Mouse (Mus musculus): ENCODE measurements around the gene Igf1.

Gene Igf1

DNA sequence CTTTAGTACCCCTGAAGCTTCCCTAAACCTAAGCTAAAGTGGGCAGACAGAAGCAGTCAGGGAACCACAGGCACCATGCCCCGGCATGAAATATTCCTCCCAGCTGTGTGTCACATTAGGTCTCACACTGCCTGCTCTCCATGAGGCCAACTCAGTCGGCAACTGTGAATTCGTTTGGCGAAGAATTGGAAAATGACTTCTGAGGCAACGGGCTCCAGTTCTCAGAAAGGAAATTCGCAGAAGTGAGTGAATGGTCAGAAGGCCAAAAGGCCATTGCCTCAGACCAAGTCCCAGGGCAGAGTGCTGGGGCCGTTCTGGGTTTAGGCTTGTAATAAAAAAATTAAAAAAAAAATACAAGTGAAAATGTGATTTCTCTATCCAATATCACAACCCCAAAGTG lies 43.9 kb downstream of the Igf1 start:
- DNase-seq, result no peak

DNA sequence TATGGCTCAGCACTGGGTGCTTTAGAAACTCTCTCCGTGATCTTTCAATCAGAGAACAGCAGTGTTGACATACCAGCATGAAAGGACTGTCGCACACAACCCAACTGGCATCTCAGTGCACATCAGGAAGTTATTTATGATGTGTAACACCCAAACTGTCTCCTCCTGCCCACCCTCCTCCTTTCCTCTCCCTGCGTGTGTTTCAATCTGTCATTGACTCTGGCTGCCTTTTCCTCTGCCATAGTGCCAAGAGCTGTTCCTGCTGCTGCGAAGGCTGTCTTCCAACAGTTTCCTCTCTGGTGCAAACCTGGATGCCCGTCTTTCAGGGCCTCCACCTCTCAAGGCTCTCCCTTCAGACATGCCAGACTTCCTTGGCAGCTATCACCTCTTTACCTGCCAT lies 46.3 kb downstream of the Igf1 start:
- DNase-seq, result no peak

DNA sequence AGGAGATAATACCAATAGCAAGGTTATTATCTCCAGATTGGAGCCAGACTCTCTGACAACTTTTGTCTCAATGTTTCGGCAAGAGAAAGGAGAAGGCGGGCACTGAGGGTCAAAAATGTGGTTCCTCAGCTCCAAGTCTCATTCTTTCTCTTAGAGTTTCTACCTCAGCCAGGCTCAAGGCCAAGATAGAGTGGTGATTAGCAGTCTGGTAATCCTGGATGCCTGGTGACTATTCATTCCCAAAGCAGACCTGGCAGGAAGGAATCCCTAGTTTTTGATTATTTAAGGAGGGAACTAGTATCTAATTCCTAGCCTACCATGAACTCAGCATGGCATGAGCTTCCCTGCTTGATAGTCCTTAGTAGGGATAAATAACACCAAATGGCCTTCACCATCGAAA lies 47.0 kb downstream of the Igf1 start:
- DNase-seq, result no peak

DNA sequence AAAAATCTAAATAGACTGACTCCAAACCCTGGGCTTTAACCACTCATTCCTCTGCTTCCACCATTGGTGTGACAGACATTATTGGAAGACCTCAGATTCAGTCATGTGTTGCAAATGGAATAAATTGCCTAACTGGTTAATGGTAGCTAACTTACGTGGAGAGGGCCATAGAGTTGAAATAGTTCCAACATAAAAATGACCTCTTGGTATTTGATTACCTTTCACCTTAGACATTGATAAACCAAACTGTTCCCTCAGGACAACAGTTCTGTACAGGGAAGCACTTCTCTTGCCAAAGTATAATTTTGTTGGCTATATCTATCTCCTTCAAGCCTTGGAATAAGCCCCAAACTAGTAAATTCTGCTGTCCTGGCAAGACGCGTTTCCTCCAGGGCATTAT lies 48.1 kb downstream of the Igf1 start:
- no peak for DNase-seq

DNA sequence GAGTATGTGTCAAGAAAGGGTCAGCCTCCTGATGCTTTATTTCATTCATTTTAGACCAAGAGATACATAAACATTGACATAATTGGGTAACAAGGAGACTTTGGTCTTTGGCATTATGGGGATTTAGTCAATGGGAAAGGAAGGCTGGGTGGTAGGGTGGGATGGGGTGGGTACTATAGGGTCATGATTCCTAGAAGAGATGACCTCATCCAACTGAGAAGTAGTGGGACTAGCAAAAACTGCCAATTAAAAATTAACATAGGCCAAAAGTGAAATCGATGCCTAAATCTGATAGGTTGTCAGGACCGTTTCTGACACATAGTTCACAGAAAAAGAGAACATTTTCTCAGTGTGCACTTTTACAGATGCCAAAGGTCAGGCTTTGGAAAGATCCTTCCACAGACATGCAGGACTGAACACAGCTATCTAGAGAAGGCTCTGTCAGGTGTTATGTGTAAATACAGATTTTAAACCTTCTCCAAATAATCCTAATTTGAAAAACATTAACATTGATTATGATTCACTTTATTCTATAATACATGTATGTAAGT lies 48.8 kb downstream of the Igf1 start:
- no peak for DNase-seq

DNA sequence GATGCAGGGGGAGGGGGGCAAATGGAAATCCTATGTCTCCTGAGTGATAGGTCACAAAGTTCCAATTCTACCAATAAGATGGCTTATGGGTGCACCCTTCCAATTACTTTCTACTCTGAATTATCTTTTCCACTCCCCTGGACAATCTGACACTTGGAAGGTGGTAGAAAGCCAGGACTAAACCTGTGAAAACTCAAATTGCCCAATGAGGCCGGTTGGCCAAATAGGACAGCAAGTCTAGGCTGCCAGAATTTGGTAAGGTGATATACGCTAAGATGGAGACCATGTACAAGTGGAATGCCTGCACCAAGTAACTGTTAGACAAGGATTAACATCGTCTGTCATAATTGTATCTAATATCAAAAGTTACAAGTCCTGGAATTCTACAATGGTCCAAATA lies 55.8 kb downstream of the Igf1 start:
- no peak for DNase-seq

DNA sequence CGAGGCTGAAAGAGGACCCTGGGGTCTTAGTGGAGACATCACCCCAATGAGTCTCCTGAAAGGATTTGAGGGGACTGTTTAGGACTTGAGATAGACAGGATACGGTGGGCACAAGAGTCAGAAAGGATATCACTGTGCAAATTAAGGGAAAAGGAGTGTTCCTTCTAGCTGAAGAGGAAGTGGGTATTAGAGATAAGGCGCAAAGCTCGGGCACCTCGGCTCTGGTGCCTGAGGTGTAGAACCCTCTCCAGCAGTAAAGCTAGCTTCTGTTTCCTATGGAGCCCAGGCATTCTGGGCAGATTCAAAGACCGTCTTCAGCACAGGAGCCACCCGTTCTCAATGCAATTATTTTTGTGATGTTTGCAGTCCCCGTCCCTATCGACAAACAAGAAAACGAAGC lies 56.9 kb downstream of the Igf1 start:
- DNase-seq, result no peak

DNA sequence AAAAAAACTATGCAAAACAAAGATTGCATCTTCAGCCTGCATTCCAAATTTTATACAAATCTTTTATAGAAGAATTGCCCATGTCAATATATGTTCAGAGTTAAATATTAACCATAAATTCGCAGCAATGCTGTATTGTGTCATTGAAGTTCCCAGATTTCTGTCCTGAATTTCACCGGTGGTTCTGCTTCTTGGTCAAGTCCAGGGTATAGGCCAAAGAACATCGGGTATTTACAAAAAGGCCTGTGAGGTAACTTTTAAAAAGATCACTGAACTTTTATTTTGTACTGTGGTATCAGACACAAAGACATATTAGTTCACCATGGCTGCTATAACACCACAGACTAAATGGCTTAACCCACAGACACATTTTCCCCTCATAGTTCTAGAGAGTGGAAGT lies 57.7 kb downstream of the Igf1 start:
- no peak for DNase-seq

DNA sequence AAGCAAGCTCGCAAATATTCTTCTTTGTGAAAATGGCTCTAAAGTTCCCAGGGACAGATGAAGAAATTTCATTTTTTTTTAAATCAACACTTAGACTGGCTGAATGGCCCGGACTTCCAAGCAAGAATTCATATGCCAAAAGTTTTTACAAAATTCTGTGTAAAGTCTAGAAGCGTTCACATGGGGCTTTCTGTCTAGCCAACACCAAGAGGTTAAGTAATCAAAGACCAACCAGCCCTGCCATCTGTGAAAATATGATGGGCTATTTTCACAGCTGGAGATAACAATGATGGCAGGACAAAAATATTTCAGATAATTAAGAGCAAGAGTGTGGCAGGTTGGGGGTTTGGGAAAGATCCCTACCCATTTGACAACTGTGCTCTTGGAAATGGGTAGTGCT lies 64.2 kb downstream of the Igf1 start:
- no peak for DNase-seq

DNA sequence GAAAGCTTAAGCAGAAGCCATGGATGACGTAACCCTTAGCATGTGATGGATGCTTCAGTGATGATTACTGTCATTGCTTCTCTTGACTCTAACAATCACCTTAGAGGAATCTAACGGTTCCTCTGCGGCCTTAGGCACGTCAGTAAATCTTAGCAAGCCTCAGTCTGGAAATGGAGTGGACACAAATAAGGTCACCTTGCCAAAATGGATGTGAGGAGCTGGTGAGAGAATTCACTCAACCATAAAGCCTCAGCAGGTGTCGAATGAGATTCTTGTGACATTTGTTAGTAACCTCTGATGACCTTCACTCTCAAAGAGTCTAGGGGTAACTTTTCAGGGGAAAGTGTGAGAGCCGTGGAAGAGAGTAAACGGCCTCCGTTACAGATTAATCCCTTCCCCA lies 68.5 kb downstream of the Igf1 start:
- no peak for DNase-seq

DNA sequence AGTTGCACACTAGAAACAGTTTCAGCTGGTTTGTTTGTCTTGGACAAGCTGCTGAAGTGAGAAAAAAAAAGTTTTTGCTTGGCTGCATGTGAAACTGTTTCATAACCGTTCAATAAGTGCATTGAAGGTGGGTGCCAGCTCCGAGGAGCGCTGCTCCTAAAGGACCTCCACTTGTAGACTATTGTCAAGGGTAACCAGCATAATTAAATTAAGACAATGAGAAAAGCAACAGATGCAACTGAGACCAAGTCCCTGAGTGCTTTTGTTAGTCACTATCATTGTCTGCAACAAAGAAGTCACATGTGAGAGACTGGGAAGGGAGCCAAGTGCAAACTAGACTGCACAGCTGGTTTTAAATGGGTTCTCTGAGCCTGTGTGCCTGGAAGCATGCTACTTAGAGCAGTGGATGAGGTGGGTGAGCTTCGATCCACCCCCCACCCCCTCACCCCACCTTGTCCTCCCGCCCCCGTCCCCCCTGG lies 69.1 kb downstream of the Igf1 start:
- DNase-seq, result no peak

DNA sequence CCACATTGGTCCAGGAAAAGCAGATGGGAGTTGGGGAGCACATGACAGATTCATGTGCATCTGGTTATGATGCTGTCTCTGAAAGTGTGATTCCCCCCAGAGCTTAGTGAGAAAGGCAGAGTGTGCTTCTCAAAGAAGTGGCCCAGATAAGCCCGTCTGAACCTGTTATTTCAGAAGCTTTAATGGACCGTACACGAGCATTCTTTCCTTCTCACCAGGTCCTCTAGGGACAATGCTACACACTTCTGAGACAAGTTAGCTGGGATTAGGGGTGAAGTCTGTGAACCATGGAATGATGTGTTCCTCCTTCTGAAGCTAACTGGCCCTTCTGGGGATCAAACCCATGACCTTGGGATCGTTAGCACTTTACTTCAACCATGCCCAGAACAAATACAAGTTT lies 90.1 kb downstream of the Igf1 start:
- no peak for DNase-seq

DNA sequence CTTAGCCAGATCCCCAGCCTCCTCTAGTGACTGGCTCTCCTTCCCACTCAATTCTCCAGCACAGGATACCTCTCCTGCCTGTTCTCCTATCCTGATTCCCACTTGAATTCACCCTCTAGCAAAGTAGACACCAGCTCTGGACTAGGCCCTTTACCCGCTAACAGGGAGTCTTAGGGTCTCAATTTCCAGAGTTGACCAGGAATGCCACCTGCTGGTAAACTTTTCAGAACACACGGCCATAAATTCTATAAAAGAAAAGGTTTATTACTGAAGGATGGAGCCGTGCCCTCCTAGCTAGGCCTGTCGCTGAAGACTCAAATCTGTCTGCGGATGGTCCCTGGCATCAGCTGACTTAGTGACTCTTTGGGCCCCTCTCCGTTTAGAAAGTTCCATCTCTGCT lies 113.5 kb downstream of the Igf1 start:
- DNase-seq, result no peak

DNA sequence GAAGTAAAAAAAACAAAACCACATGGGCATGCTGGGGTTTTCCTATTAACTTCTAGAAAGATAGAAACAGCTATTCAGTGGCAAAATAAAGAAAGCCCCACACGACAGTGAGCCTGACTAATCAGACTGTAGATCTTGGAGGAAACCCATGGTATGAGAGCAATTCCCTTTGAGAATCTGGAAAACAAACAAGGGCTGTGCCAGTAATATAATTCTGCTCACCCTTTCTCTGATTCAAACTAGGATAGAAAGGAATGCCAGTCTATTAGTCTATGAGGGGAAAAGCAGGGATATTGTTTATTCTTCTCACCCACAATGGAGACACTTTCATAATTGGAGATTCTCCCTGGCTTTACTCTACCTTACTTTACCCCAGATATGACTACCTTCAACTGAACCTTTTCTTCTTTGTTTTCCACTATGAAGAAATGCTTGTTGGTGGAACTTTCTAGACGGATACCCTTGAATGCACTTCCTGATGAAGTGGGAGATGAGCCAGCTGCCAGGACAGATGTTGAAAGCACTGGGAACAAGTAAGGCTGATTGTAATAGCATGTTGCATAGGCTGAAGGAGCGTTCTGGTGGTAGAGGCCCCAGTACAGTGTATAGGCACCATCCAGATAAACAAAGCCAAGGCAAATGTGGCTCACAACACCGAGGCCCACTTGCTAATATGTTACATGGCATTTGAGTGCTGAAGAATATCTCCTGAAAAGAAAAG lies 116.0 kb downstream of the Igf1 start:
- DNase-seq, result no peak

DNA sequence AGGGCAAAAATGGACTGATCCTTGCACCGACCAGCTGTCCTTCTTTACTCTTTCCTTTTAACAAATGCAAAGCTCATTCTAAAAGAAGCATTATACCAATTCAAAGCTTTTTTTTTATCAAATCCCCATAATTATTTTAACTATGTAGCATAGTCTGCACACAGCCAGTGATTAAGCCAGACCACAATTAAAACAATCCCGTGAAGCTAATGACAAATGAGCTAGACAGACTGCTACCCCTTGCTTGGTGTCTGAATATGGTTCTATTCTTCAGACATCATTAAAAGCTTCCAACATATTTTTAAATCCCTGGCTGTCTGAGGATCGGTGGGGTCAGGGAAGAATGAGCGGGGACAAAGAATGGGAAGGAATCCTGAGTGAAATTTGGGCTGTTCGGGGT lies 127.3 kb downstream of the Igf1 start:
- DNase-seq, result no peak

DNA sequence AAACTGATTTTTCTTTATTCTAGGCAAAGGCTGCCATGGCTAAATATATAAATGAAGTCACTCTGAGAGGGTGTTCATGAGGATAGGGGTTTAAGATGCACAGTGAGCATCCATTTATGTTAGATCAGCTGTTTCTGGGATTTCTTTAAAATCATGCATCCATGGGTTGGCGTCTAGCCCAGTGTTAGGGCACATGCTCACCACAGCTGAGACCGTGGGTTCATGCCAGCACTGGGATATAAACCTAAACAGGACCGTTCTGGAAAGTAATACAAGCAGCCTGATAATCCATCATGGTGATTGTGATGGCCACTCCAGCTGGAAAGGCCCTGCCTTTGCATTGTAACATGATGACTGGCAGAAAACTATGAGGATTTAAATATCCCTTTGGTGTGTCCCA lies 128.1 kb downstream of the Igf1 start:
- no peak for DNase-seq

Data from cerebellum, postnatal 36 days (tissue).